Mouse (Mus musculus) limb, embryonic 12.5 days (tissue): Measurements from ENCODE around the gene Lrrn2. TPM values are rescaled to one million over a fixed set of nuclear protein-coding genes. Genes with fewer than 3 reads are reported as not detected.

Experiments
- ATAC-seq: fragments of 200-750 bp; cut with Nextera tagmentation; 2 replicates; pipeline ENCODE4 v1.8.0; 2017; ENCODE audit warnings: low read depth, moderate TSS enrichment; ENCODE audit not compliant: insufficient number of reproducible peaks, insufficient read depth, low FRiP score, low TSS enrichment
- H3K27ac ChIP-seq: fragments of 300-500 bp; sonication (generic); 2 replicates; pipeline ENCODE4 v1.5.1; 2016; ENCODE audit warnings: mild to moderate bottlenecking, moderate library complexity
- H3K27me3 ChIP-seq: fragments of 300-500 bp; sonication (generic); 2 replicates; pipeline ENCODE4 v1.6.1; 2016; ENCODE audit warnings: mild to moderate bottlenecking, moderate library complexity
- H3K36me3 ChIP-seq: fragments of 300-500 bp; sonication (generic); 2 replicates; pipeline ENCODE4 v1.6.1; 2016; ENCODE audit warnings: mild to moderate bottlenecking, moderate library complexity
- H3K4me1 ChIP-seq: fragments of 300-500 bp; sonication (generic); replicated peaks from 2 replicates; pipeline ENCODE4 v1.6.1; 2016
- H3K4me2 ChIP-seq: fragments of 300-500 bp; sonication (generic); 2 replicates; pipeline ENCODE4 v1.6.1; 2016; ENCODE audit warnings: mild to moderate bottlenecking, moderate library complexity
- H3K4me3 ChIP-seq: fragments of 300-500 bp; sonication (generic); replicated peaks from 2 replicates; pipeline ENCODE4 v1.5.1; 2016; ENCODE audit warnings: mild to moderate bottlenecking
- H3K9ac ChIP-seq: fragments of 300-500 bp; sonication (generic); replicated peaks from 2 replicates; pipeline ENCODE4 v1.6.1; 2016; ENCODE audit warnings: mild to moderate bottlenecking, moderate library complexity
- H3K9me3 ChIP-seq: fragments of 300-500 bp; sonication (generic); 2 replicates; pipeline ENCODE4 v1.6.1; 2016; ENCODE audit warnings: mild to moderate bottlenecking, moderate library complexity
- WGBS: fragments of 180-500 bp; shearing (Covaris S2); methylation state at CpG from one replicate; pipeline ENCODE4 v1.1.7; 2016; 5-methylcytosine and 5-hydroxymethylcytosine counted together
- polyA plus RNA-seq: library from polyadenylated mRNA; unstranded; fragments of >200 nt; fragmentation: Nextera tagmentation; extraction: Ambion mirVana; gene quantifications from 2 replicates; pipeline ENCODE4 v1.2.1, GENCODE M21; 2016

Gene Lrrn2
- polyA plus RNA-seq, 1 experiment from 2014 or later, result 4.0 TPM

GRCm38 (mm10) chr1:132886626-132887025, 6.6 kb downstream of the Lrrn2 start:
- no peak for ATAC-seq
- Histone ChIP-seq H3K36me3 (no peaks in the 10 kb centered on the region), H3K9ac (no peak overlapping the region), H3K4me3 (no peak overlapping the region), H3K4me1 (peaks cover 25% of the 10 kb centered on the region), H3K27ac (no peak overlapping the region), H3K4me2 (no peak overlapping the region), H3K9me3 (no peaks in the 10 kb centered on the region), H3K27me3 (peaks cover 71% of the 10 kb centered on the region)
- WGBS, result 61% methylated on average over 4 of the region's 4 CpGs

GRCm38 (mm10) chr1:132888811-132889210, 8.7 kb downstream of the Lrrn2 start:
- Histone ChIP-seq H3K4me1 (peaks cover 22% of the 10 kb centered on the region), H3K36me3 (no peaks in the 10 kb centered on the region)

GRCm38 (mm10) chr1:132890161-132890794, 10.2 kb downstream of the Lrrn2 start:
- H3K4me3 ChIP-seq, result no peak overlapping the region
- H3K4me2 ChIP-seq, result no peak overlapping the region
- H3K9ac ChIP-seq, result no peak overlapping the region
- H3K27ac ChIP-seq, result no peak overlapping the region
- peaks cover 22% of the 10 kb centered on the region for H3K4me1 ChIP-seq
- peaks cover 62% of the 10 kb centered on the region for H3K27me3 ChIP-seq
- ATAC-seq, result no peak
- no peaks in the 10 kb centered on the region for H3K36me3 ChIP-seq
- 58% methylated on average over 11 of the region's 11 CpGs for WGBS
- H3K9me3 ChIP-seq, result no peaks in the 10 kb centered on the region

More at GRCm38 (mm10) chr1:132888811-132889210, 8.7 kb downstream of the Lrrn2 start:
- no peak overlapping the region for H3K4me3 ChIP-seq
- no peak overlapping the region for H3K9ac ChIP-seq
- no peak overlapping the region for H3K4me2 ChIP-seq
- peaks cover 65% of the 10 kb centered on the region for H3K27me3 ChIP-seq
- WGBS, result 79% methylated on average over 4 of the region's 4 CpGs
- H3K27ac ChIP-seq, result no peak overlapping the region
- no peak for ATAC-seq
- no peaks in the 10 kb centered on the region for H3K9me3 ChIP-seq

- Histone ChIP-seq H3K36me3 (no peaks in the 10 kb centered on the region), H3K9me3 (no peaks in the 10 kb centered on the region), H3K4me2 (no peak overlapping the region), H3K27ac (no peak overlapping the region), H3K4me3 (no peak overlapping the region), H3K4me1 (peaks cover 11% of the 10 kb centered on the region), H3K27me3 (peaks cover 47% of the 10 kb centered on the region), H3K9ac (no peak overlapping the region)
- WGBS, result 86% methylated on average over 2 of the region's 2 CpGs
- no peak for ATAC-seq
Measured at GRCm38 (mm10) chr1:132892065-132892464, 12.0 kb downstream of the Lrrn2 start.

GRCm38 (mm10) chr1:132893311-132894077, 13.4 kb downstream of the Lrrn2 start:
- Histone ChIP-seq H3K4me3 (no peak overlapping the region), H3K4me2 (no peak overlapping the region), H3K9me3 (no peaks in the 10 kb centered on the region), H3K9ac (no peak overlapping the region), H3K4me1 (peaks cover 10% of the 10 kb centered on the region), H3K27ac (no peak overlapping the region), H3K36me3 (no peaks in the 10 kb centered on the region), H3K27me3 (peaks cover 34% of the 10 kb centered on the region)
- WGBS, result 53% methylated on average over 17 of the region's 17 CpGs
- ATAC-seq, result no peak

GRCm38 (mm10) chr1:132899029-132899428, 19.0 kb downstream of the Lrrn2 start:
- 85% methylated on average over 6 of the region's 6 CpGs for WGBS
- Histone ChIP-seq H3K27me3 (peaks cover 48% of the 10 kb centered on the region), H3K9ac (no peak overlapping the region), H3K27ac (no peak overlapping the region), H3K36me3 (no peaks in the 10 kb centered on the region), H3K4me3 (no peak overlapping the region), H3K4me1 (peaks cover 4% of the 10 kb centered on the region), H3K9me3 (no peaks in the 10 kb centered on the region), H3K4me2 (no peak overlapping the region)
- ATAC-seq, result no peak

- no peak overlapping the region for H3K27ac ChIP-seq
- no peak for ATAC-seq
- 58% methylated on average over 7 of the region's 7 CpGs for WGBS
- H3K27me3 ChIP-seq, result peaks cover 43% of the 10 kb centered on the region
- no peaks in the 10 kb centered on the region for H3K36me3 ChIP-seq
- no peak overlapping the region for H3K4me3 ChIP-seq
- peaks cover 4% of the 10 kb centered on the region for H3K4me1 ChIP-seq
- no peak overlapping the region for H3K9ac ChIP-seq
- H3K4me2 ChIP-seq, result no peak overlapping the region
- no peaks in the 10 kb centered on the region for H3K9me3 ChIP-seq
Measured at GRCm38 (mm10) chr1:132899626-132900025, 19.6 kb downstream of the Lrrn2 start.

GRCm38 (mm10) chr1:132900945-132901344, 20.9 kb downstream of the Lrrn2 start:
- H3K27me3 ChIP-seq, result peaks cover 41% of the 10 kb centered on the region; the same call in 1 of the 2 replicates
- H3K4me1 ChIP-seq, result peaks cover 4% of the 10 kb centered on the region
- H3K9ac ChIP-seq, result no peak overlapping the region
- H3K36me3 ChIP-seq, result no peaks in the 10 kb centered on the region
- no peaks in the 10 kb centered on the region for H3K9me3 ChIP-seq
- H3K4me3 ChIP-seq, result no peak overlapping the region
- 72% methylated on average over 5 of the region's 5 CpGs for WGBS
- no peak overlapping the region for H3K27ac ChIP-seq
- no peak for ATAC-seq
- no peak overlapping the region for H3K4me2 ChIP-seq

- no peak overlapping the region for H3K27ac ChIP-seq
- no peaks in the 10 kb centered on the region for H3K9me3 ChIP-seq
- H3K4me2 ChIP-seq, result no peak overlapping the region
- ATAC-seq, result no peak
- WGBS, result 69% methylated on average over 4 of the region's 4 CpGs
- H3K36me3 ChIP-seq, result no peaks in the 10 kb centered on the region
- H3K27me3 ChIP-seq, result peaks cover 41% of the 10 kb centered on the region; the same call in 1 of the 2 replicates
- no peak overlapping the region for H3K4me3 ChIP-seq
- no peak overlapping the region for H3K9ac ChIP-seq
- peaks cover 4% of the 10 kb centered on the region for H3K4me1 ChIP-seq
Measured at GRCm38 (mm10) chr1:132903519-132903918, 23.4 kb downstream of the Lrrn2 start.

GRCm38 (mm10) chr1:132909090-132909489, 29.0 kb downstream of the Lrrn2 start:
- H3K4me1 ChIP-seq, result peaks cover 17% of the 10 kb centered on the region
- no peak overlapping the region for H3K4me3 ChIP-seq
- peaks cover 14% of the 10 kb centered on the region for H3K27me3 ChIP-seq
- H3K27ac ChIP-seq, result no peak overlapping the region
- no peaks in the 10 kb centered on the region for H3K36me3 ChIP-seq
- 70% methylated on average over 4 of the region's 4 CpGs for WGBS
- no peak overlapping the region for H3K9ac ChIP-seq
- no peak overlapping the region for H3K4me2 ChIP-seq
- no peaks in the 10 kb centered on the region for H3K9me3 ChIP-seq
- no peak for ATAC-seq

- ATAC-seq, result no peak; the same call in 1 of the 2 replicates
- Histone ChIP-seq H3K4me3 (no peak overlapping the region), H3K4me2 (no peak overlapping the region), H3K27ac (no peak overlapping the region), H3K27me3 (peaks cover 14% of the 10 kb centered on the region), H3K4me1 (peaks cover 17% of the 10 kb centered on the region), H3K9me3 (no peaks in the 10 kb centered on the region), H3K9ac (no peak overlapping the region), H3K36me3 (no peaks in the 10 kb centered on the region)
- WGBS, result 71% methylated on average over 1 of the region's 1 CpGs
Measured at GRCm38 (mm10) chr1:132909951-132910350, 29.9 kb downstream of the Lrrn2 start.
